Mouse (Mus musculus) cerebellum, adult 2 months (tissue): ENCODE data around the gene Afp. TPM values are rescaled to one million over a fixed set of nuclear protein-coding genes. Genes with fewer than 3 reads are reported as not detected.

Experiments
- DNase-seq, 2 experiments: peaks; one replicate each; pipeline ENCODE4 v3.0.0; 2021
- H3K27ac ChIP-seq: fragments of 200-500 bp; 2 replicates; pipeline ENCODE4 v1.5.1; 2012; ENCODE audit warnings: low read length, control low read depth, inconsistent platforms; ENCODE audit not compliant: insufficient read depth
- H3K27me3 ChIP-seq: fragments of 200-500 bp; 2 replicates; pipeline ENCODE4 v1.6.1; 2012; ENCODE audit warnings: inconsistent platforms, mild to moderate bottlenecking, low read length, moderate library complexity; ENCODE audit not compliant: control insufficient read depth, insufficient read depth
- H3K4me1 ChIP-seq: fragments of 200-500 bp; 2 replicates; pipeline ENCODE4 v1.6.1; 2011; ENCODE audit warnings: low read length; ENCODE audit not compliant: control insufficient read depth, insufficient read depth
- H3K4me3 ChIP-seq: fragments of 200-500 bp; replicated peaks from 2 replicates; pipeline ENCODE3; 2011; ENCODE audit warnings: mild to moderate bottlenecking, low read depth, low read length, control low read depth; ENCODE audit not compliant: insufficient read depth
- CTCF ChIP-seq: fragments of 200-500 bp; IDR thresholded peaks from 2 replicates; pipeline ENCODE4 v1.5.1; 2011; ENCODE audit warnings: low read depth, mild to moderate bottlenecking, control low read depth, low read length, moderate library complexity, borderline replicate concordance; ENCODE audit not compliant: insufficient read depth
- POLR2A ChIP-seq: fragments of 200-500 bp; IDR thresholded peaks from 2 replicates; pipeline ENCODE4 v1.6.1; 2011; ENCODE audit warnings: low read length, control low read depth, borderline replicate concordance; ENCODE audit not compliant: insufficient read depth
- WGBS: fragments of 180-500 bp; shearing (Covaris S2); methylation state at CpG from one replicate; pipeline ENCODE4 v1.1.7; 2018; 5-methylcytosine and 5-hydroxymethylcytosine counted together
- polyA plus RNA-seq: library from polyadenylated mRNA; depleted of rRNA; stranded (reverse); fragments of >200 nt; gene quantifications from 2 replicates; pipeline ENCODE4 v1.2.3, GENCODE M21; 2012

Afp gene
- polyA plus RNA-seq, 1 experiment: 9.5 TPM

DNA sequence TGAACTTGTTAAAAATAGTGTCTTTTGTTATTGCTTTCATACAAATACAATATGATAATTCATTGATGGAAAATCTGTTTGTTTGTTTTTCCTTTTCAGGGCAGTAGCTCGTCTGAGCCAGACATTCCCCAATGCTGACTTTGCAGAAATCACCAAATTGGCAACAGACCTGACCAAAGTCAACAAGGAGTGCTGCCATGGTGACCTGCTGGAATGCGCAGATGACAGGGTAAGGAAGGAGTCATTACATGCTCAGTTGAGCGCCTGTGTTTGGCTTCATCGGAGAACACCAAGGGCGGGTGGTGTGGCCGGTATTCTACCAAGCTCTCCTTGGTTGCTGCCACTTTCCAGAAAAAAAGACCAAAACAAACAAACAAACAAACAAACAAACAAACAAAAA, 23.3 kb upstream of the Afp start:
- TF ChIP-seq POLR2A (no peak), CTCF (no peak)
- Histone ChIP-seq H3K4me1 (no peaks in the 10 kb centered on the region), H3K4me3 (no peak overlapping the region), H3K27me3 (no peaks in the 10 kb centered on the region), H3K27ac (no peak overlapping the region)
- 4% methylated on average over 6 of the region's 6 CpGs for WGBS
- peak in 1 of 2 experiments; percentile 4 for DNase-seq

DNA sequence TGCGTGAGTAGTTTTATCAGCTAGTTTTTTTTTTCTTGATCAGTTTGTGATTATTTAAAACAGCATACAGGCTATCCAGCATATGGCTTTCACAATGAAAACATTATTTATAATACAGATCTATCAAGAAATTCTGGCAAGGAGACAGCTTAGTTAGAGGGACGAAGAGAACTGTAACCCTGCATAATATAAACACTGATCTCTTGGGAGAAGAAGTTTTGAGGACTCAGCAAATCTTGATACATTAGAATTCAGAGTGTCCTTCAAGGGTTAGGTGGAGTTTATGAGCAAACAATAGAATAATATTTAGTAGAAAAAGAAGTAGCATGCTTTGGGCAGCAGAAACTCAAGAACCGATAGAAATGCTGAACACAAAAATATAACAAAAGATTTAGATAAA, 19.7 kb upstream of the Afp start:
- WGBS: 74% methylated on average over 3 of the region's 3 CpGs
- no peak for DNase-seq
- Histone ChIP-seq H3K4me3 (no peak overlapping the region), H3K27me3 (no peaks in the 10 kb centered on the region), H3K27ac (no peak overlapping the region), H3K4me1 (no peaks in the 10 kb centered on the region)
- TF ChIP-seq POLR2A (no peak), CTCF (no peak)

DNA sequence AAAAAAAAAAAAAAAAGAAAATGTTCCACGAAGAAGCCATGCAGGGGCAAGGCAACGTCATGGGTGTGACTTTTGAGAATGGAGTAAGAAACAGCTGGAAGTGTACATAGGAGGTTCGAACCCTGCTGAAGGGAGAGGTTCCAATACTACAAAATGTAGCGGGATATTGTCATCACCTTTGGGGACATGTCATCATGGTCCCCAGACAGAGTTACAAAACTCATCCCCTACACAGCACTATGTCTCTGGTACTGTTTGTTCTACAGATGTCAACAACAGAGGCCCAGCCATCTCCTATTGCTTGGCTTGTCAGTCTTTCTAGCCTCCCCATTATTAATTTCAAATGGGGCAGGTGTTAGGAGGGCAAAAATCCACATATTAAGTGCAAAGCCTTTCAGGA, 16.6 kb upstream of the Afp start:
- H3K4me1 ChIP-seq: no peaks in the 10 kb centered on the region
- H3K4me3 ChIP-seq: no peak overlapping the region
- no peak overlapping the region for H3K27ac ChIP-seq
- no peaks in the 10 kb centered on the region for H3K27me3 ChIP-seq
- no peak for DNase-seq
- 88% methylated on average over 4 of the region's 4 CpGs for WGBS
- TF ChIP-seq POLR2A (no peak), CTCF (no peak)

DNA sequence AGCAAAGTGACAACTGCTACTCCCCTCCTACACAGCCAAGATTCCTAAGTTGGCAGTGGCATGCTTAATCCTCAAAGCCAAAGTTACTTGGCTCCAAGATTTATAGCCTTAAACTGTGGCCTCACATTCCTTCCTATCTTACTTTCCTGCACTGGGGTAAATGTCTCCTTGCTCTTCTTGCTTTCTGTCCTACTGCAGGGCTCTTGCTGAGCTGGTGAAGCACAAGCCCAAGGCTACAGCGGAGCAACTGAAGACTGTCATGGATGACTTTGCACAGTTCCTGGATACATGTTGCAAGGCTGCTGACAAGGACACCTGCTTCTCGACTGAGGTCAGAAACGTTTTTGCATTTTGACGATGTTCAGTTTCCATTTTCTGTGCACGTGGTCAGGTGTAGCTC, 16.2 kb upstream of the Afp start:
- Histone ChIP-seq H3K27ac (no peak overlapping the region), H3K27me3 (no peaks in the 10 kb centered on the region), H3K4me1 (no peaks in the 10 kb centered on the region), H3K4me3 (no peak overlapping the region)
- TF ChIP-seq POLR2A: no peak
- no peak for TF ChIP-seq CTCF
- 75% methylated on average over 5 of the region's 5 CpGs for WGBS
- no peak for DNase-seq

DNA sequence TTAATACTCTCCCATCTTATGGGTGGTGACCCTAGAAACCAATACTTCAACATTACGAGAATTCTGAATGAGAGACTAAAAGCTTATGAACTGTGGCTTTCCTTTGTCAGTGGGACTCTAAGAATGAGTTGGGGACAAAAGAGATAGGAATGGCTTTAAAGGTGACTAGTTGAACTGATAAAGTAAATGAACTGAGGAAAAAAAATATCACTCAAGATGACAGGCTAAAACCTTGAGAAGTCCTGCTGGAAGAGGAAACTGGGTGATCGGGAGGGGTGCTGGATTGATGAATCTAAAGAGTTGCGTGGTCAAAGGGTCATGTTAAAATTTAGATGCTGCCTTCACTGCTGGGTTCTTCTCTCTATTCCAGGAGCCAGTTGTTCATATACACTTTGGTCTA, 13.8 kb upstream of the Afp start:
- no peak for TF ChIP-seq CTCF
- TF ChIP-seq POLR2A: no peak
- no peak overlapping the region for H3K4me3 ChIP-seq
- WGBS: 92% methylated on average over 3 of the region's 3 CpGs
- H3K27ac ChIP-seq: no peak overlapping the region
- H3K4me1 ChIP-seq: no peaks in the 10 kb centered on the region
- no peaks in the 10 kb centered on the region for H3K27me3 ChIP-seq
- no peak for DNase-seq

DNA sequence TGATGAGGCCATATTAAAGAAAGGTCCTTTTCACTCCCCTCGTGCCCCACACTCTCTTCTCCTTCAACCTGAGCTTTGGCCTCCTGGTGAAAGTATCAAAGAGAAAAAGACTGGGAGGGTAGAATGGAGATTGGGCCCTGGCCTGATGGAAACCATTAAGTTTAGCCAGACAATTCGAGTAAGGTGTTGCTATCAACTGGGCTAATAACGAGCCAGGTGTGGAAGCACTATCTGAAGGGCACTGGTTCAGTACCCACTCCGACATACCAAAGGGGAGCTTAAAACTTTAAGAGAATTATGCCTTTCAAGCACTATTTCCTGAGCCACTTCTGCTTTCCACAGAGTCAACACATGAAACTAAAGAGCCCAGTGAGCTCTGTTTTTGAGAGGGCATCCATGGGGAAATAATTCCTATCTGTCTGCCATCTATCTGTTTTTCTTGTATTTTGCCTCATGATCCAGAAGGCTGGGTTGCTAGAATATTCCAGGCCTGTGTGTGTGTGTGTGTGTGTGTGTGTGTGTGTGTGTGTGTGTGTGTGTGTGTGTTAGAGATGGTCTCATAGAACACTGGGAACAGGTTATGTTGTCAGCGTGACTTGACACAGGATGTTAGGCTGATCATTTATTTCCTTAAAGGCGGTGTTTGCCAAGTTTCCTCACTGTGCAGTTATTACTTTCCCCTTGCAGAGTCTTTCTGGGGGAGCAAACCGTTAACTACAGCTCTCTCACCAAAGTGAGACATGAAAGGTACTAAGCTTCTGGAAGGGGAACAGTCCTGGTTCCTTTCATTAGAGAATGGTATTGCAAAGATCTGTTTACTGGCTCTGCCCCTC, 13.0 kb upstream of the Afp start:
- 86% methylated on average over 7 of the region's 7 CpGs for WGBS
- no peak overlapping the region for H3K4me3 ChIP-seq
- no peak overlapping the region for H3K27ac ChIP-seq
- TF ChIP-seq POLR2A (no peak), CTCF (no peak)
- H3K4me1 ChIP-seq: no peaks in the 10 kb centered on the region
- DNase-seq: no peak
- no peaks in the 10 kb centered on the region for H3K27me3 ChIP-seq

DNA sequence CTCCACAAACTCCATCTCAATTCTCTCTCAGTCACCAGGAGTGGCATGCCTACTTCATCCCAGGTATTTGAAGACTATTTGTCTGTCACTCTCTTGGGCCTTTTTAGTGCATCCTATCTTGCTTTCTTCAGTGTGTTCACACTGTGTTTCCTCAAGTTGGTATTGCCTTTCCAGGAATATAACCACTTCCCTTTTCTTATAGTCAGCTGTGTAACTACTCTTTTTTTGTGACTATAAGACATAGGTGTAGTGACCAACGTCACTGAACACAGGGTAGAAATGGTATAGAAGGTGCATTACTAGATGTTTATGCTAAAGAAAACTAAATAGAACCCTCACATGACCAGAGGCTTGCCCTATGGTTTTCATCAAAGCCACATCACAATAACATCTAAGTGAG, 11.7 kb upstream of the Afp start:
- 88% methylated on average over 1 of the region's 1 CpGs for WGBS
- Histone ChIP-seq H3K27ac (no peak overlapping the region), H3K27me3 (no peaks in the 10 kb centered on the region), H3K4me3 (no peak overlapping the region), H3K4me1 (no peaks in the 10 kb centered on the region)
- TF ChIP-seq POLR2A (no peak), CTCF (no peak)
- no peak for DNase-seq

DNA sequence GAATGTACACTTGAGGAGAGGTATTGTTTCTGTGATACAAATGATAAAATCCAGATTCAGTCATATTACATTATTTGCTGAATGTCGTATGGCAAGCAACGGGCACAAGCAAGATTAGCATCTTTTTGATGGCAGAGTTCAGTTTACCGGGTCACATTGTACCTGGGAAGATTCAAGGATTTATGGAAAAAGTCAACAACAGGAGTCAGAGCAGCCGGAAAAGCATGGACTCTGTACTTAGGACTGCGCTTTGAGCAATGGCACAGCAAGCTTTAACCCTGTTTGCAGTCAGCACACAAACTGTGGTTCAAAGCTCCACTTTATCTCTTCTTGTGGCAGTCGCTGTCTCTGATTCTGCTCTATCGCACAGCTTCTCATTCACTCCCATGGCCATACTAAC, 4.9 kb upstream of the Afp start:
- TF ChIP-seq POLR2A (no peak), CTCF (no peak)
- no peak for DNase-seq
- Histone ChIP-seq H3K27ac (no peak overlapping the region), H3K4me3 (no peak overlapping the region), H3K4me1 (no peaks in the 10 kb centered on the region), H3K27me3 (no peaks in the 10 kb centered on the region)
- 91% methylated on average over 7 of the region's 7 CpGs for WGBS

DNA sequence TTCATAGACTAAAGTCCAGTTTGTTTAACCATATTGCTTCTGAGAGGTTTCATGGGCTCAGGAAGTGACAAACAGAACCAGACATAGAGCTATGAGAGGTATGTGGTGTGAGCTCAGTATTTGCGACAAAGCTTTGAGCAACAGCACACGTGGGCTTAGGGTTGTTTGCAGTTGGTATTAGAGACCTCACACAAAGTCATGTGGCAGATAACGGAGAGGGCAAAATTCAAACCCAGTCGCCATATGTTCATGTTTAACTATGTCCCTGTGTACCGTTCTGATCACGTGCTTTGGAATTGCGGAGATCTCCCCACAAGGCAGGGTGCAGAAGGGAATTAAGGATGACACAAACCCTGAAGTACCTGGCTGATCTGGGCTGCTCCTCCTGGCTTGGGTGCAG, 2.2 kb upstream of the Afp start:
- Histone ChIP-seq H3K27me3 (no peaks in the 10 kb centered on the region), H3K4me1 (no peaks in the 10 kb centered on the region), H3K27ac (no peak overlapping the region), H3K4me3 (no peak overlapping the region)
- 86% methylated on average over 7 of the region's 7 CpGs for WGBS
- DNase-seq: no peak
- TF ChIP-seq CTCF: no peak
- no peak for TF ChIP-seq POLR2A
